Mouse (Mus musculus) heart, embryonic 16.5 days (tissue): ENCODE measurements around the gene Ccdc103. TPM values are rescaled to one million over a fixed set of nuclear protein-coding genes. Genes with fewer than 3 reads are reported as not detected.
A peak's percentile ranks its signal among the peaks of the same experiment; 100 is the strongest.

ENCODE experiments used
- ATAC-seq: fragments of 200-750 bp; cut with Nextera tagmentation; replicated peaks from 2 replicates; pipeline ENCODE4 v1.8.0; 2017; ENCODE audit warnings: moderate number of reproducible peaks; ENCODE audit not compliant: insufficient read depth, low FRiP score; ENCODE audit errors: extremely low read depth
- H3K27ac ChIP-seq: fragments of 300-500 bp; sonication (generic); 2 replicates; pipeline ENCODE4 v1.5.1; 2014; ENCODE audit warnings: mild to moderate bottlenecking, low read length, control low read depth, moderate library complexity
- H3K27me3 ChIP-seq: fragments of 300-500 bp; sonication (generic); 2 replicates; pipeline ENCODE4 v1.6.1; 2014; ENCODE audit warnings: low read length, mixed read lengths; ENCODE audit not compliant: control insufficient read depth, insufficient read depth
- H3K36me3 ChIP-seq: fragments of 300-500 bp; sonication (generic); 2 replicates; pipeline ENCODE4 v1.6.1; 2014; ENCODE audit not compliant: control insufficient read depth, insufficient read depth
- H3K4me1 ChIP-seq: fragments of 300-500 bp; sonication (generic); 2 replicates; pipeline ENCODE4 v1.6.1; 2014; ENCODE audit warnings: low read length, mixed read lengths; ENCODE audit not compliant: control insufficient read depth, insufficient read depth
- H3K4me2 ChIP-seq: fragments of 300-500 bp; sonication (generic); 2 replicates; pipeline ENCODE4 v1.6.1; 2014; ENCODE audit warnings: low read depth, mild to moderate bottlenecking, control low read depth, low read length
- H3K4me3 ChIP-seq: fragments of 300-500 bp; sonication (generic); 2 replicates; pipeline ENCODE4 v1.5.1; 2014; ENCODE audit warnings: mild to moderate bottlenecking, control low read depth, low read length
- H3K9ac ChIP-seq: fragments of 300-500 bp; sonication (generic); 2 replicates; pipeline ENCODE4 v1.6.1; 2014; ENCODE audit warnings: low read length, control low read depth
- H3K9me3 ChIP-seq: fragments of 300-500 bp; sonication (generic); replicated peaks from 2 replicates; pipeline ENCODE4 v1.6.1; 2016; ENCODE audit warnings: low read length; ENCODE audit not compliant: control insufficient read depth
- WGBS: fragments of 180-500 bp; shearing (Covaris S2); extraction: QIAGEN DNeasy Blood & Tissue Kit; methylation state at CpG from one replicate; pipeline ENCODE4 v1.1.7; 2014; 5-methylcytosine and 5-hydroxymethylcytosine counted together
- polyA plus RNA-seq: library from polyadenylated mRNA; unstranded; fragments of >200 nt; fragmentation: Nextera tagmentation; extraction: Ambion mirVana; gene quantifications from 2 replicates; pipeline ENCODE4 v1.2.1, GENCODE M21; 2015

Ccdc103 gene
- polyA plus RNA-seq, 1 experiment from 2014 or later, result 0.77 TPM

- 2% methylated on average over 10 of the region's 10 CpGs for WGBS
- H3K9ac ChIP-seq, result peak overlapping the region; percentile 70
- peaks cover 14% of the 10 kb centered on the region for H3K4me1 ChIP-seq
- peak overlapping the region; percentile 78 for H3K27ac ChIP-seq
- H3K9me3 ChIP-seq, result no peaks in the 10 kb centered on the region
- H3K4me3 ChIP-seq, result peak overlapping the region; percentile 82
- no peaks in the 10 kb centered on the region for H3K27me3 ChIP-seq
- H3K4me2 ChIP-seq, result peak overlapping the region; percentile 87
- H3K36me3 ChIP-seq, result no peaks in the 10 kb centered on the region; the same call in 1 of the 2 replicates
- ATAC-seq, result peak; percentile 56
Observed at GRCm38 (mm10) chr11:102925351-102925717, 44.3 kb downstream of the Ccdc103 start.

- Histone ChIP-seq H3K9me3 (no peaks in the 10 kb centered on the region), H3K27me3 (0 out of 2 replicates have a peak, but pooled peaks cover under 1% of the 10 kb centered on the region), H3K27ac (no peak overlapping the region), H3K4me2 (no peak overlapping the region), H3K9ac (no peak overlapping the region), H3K4me1 (no peaks in the 10 kb centered on the region), H3K36me3 (no peaks in the 10 kb centered on the region), H3K4me3 (no peak overlapping the region)
- WGBS, result 79% methylated on average over 10 of the region's 10 CpGs
- no peak for ATAC-seq
Observed at GRCm38 (mm10) chr11:102930672-102931071, 49.7 kb downstream of the Ccdc103 start.

Other genes with a start within 250 kb of the Ccdc103 start
- gene Meioc, start 217.5 kb upstream of the Ccdc103 start, polyA plus RNA-seq, result 0.28 and 0.40 TPM in 2 replicates
- 34.4 and 38.2 TPM in 2 replicates for gene Ccdc43, start 183.4 kb upstream of the Ccdc103 start, polyA plus RNA-seq
- 5.2 and 5.3 TPM in 2 replicates for gene Adam11, start 119.8 kb upstream of the Ccdc103 start, polyA plus RNA-seq
- gene Gjc1, start 61.5 kb upstream of the Ccdc103 start, polyA plus RNA-seq, result 45.5 and 46.3 TPM in 2 replicates
- 6.4 and 9.9 TPM in 2 replicates for gene Higd1b, start 45.4 kb upstream of the Ccdc103 start, polyA plus RNA-seq
- 114 and 115 TPM in 2 replicates for gene Eftud2, start 219 bp upstream of the Ccdc103 start, polyA plus RNA-seq
- gene Fam187a, start 4.0 kb downstream of the Ccdc103 start, polyA plus RNA-seq, result 0.09 TPM in 1 of 2 replicates, not detected in the other
- 0.26 and 0.30 TPM in 2 replicates for gene Gfap, start 19.7 kb downstream of the Ccdc103 start, polyA plus RNA-seq
- gene Kif18b, start 43.9 kb downstream of the Ccdc103 start, polyA plus RNA-seq, result 6.6 and 7.6 TPM in 2 replicates
- gene C1ql1, start 65.5 kb downstream of the Ccdc103 start, polyA plus RNA-seq, result 0.32 and 0.39 TPM in 2 replicates
- gene Nmt1, start 147.0 kb downstream of the Ccdc103 start, polyA plus RNA-seq, result 39.1 and 41.7 TPM in 2 replicates
- gene Dcakd, start 147.1 kb downstream of the Ccdc103 start, polyA plus RNA-seq, result 66.9 and 77.5 TPM in 2 replicates
- gene Plcd3, start 220.5 kb downstream of the Ccdc103 start, polyA plus RNA-seq, result 13.6 and 17.0 TPM in 2 replicates
- 21.5 and 21.8 TPM in 2 replicates for gene Acbd4, start 220.5 kb downstream of the Ccdc103 start, polyA plus RNA-seq
- 2.9 TPM in 2 replicates for gene Hexim1, start 235.0 kb downstream of the Ccdc103 start, polyA plus RNA-seq